Mouse (Mus musculus) spleen, postnatal 10 days (tissue): ENCODE measurements around the gene Arhgap33.
A peak's percentile ranks its signal among the peaks of the same experiment; 100 is the strongest.

ENCODE experiments used
- DNase-seq, 2 experiments: peaks; one replicate each; pipeline ENCODE4 v3.0.0; 2021 to 2022; ENCODE audit warnings: low spot score in 2 of 2

Gene Arhgap33

GRCm38 (mm10) chr7:30534633-30535577 lies at the start of gene Arhgap33:
Gene Arhgap33 (minus strand): TSS chr7:30535060.
- peak; percentile 91 to 97 for DNase-seq

- DNase-seq = no peak
Measured at GRCm38 (mm10) chr7:30584339-30584738, 49.5 kb upstream of the Arhgap33 start.

- DNase-seq = no peak
Measured at GRCm38 (mm10) chr7:30581547-30581946, 46.7 kb upstream of the Arhgap33 start.

- DNase-seq = no peak
Measured at GRCm38 (mm10) chr7:30579950-30580349, 45.1 kb upstream of the Arhgap33 start.

- DNase-seq = peak in 1 of 2 experiments; percentile 82
Measured at GRCm38 (mm10) chr7:30572969-30573368, 38.1 kb upstream of the Arhgap33 start.

- no peak for DNase-seq
Measured at GRCm38 (mm10) chr7:30572389-30572788, 37.5 kb upstream of the Arhgap33 start.

- DNase-seq = no peak
Measured at GRCm38 (mm10) chr7:30567555-30567954, 32.7 kb upstream of the Arhgap33 start.

GRCm38 (mm10) chr7:30566033-30566432 lies 31.2 kb upstream of the Arhgap33 start:
- no peak for DNase-seq

GRCm38 (mm10) chr7:30564970-30565571 lies 30.2 kb upstream of the Arhgap33 start, which contains the start of gene Igflr1:
Gene Igflr1 (plus strand): TSS chr7:30565427.
- DNase-seq = no peak

- peak in 1 of 2 experiments; percentile 43 for DNase-seq
Measured at GRCm38 (mm10) chr7:30563906-30564280, 29.0 kb upstream of the Arhgap33 start.

- DNase-seq = peak; percentile 87 to 96
Measured at GRCm38 (mm10) chr7:30563117-30563905, 28.5 kb upstream of the Arhgap33 start, which contains the start of the genes U2af1l4, Gm49396 and Psenen. Gene U2af1l4 (plus strand): TSS chr7:30563301. Gene Gm49396 (plus strand): TSS chr7:30563344. Gene Psenen (minus strand): TSS chr7:30563627.

GRCm38 (mm10) chr7:30562526-30563116 lies 27.8 kb upstream of the Arhgap33 start:
- no peak for DNase-seq

- DNase-seq = no peak
Measured at GRCm38 (mm10) chr7:30560296-30560695, 25.4 kb upstream of the Arhgap33 start.

- peak; percentile 76 to 93 for DNase-seq
Measured at GRCm38 (mm10) chr7:30559443-30559954, 24.6 kb upstream of the Arhgap33 start, which contains the start of gene Lin37. Gene Lin37 (minus strand): TSS chr7:30559838.

- no peak for DNase-seq
Measured at GRCm38 (mm10) chr7:30558656-30559442, 24.0 kb upstream of the Arhgap33 start.

- DNase-seq = no peak
Measured at GRCm38 (mm10) chr7:30557901-30558514, 23.1 kb upstream of the Arhgap33 start.

- peak in 1 of 2 experiments; percentile 72 for DNase-seq
Measured at GRCm38 (mm10) chr7:30556894-30557536, 22.2 kb upstream of the Arhgap33 start.

GRCm38 (mm10) chr7:30553810-30554584 lies 19.1 kb upstream of the Arhgap33 start:
- no peak for DNase-seq
